Mouse (Mus musculus) hematopoietic stem cell, adult 5-6 weeks (primary cell): Measurements from ENCODE around the gene Hbb-bh2. TPM values are rescaled to one million over a fixed set of nuclear protein-coding genes. Genes with fewer than 3 reads are reported as not detected.

Source experiments
- total RNA-seq: library from RNA; stranded (forward); fragments of 172-1452, 232-1000 nt; gene quantifications from 2 replicates; pipeline ENCODE4 v1.2.3, GENCODE M21; 2017

Gene Hbb-bh2
- total RNA-seq, 1 experiment from 2014 or later, result not detected

Other genes starting within 250 kb of the Hbb-bh2 start
- not detected in 2 replicates for gene Olfr619, start 239.9 kb downstream of the Hbb-bh2 start, total RNA-seq
- gene Olfr620, start 228.0 kb downstream of the Hbb-bh2 start, total RNA-seq, result not detected in 2 replicates
- not detected in 2 replicates for gene Olfr622, start 197.8 kb downstream of the Hbb-bh2 start, total RNA-seq
- not detected in 2 replicates for gene Olfr623, start 176.8 kb downstream of the Hbb-bh2 start, total RNA-seq
- not detected in 2 replicates for gene Olfr624, start 169.3 kb downstream of the Hbb-bh2 start, total RNA-seq
- gene Olfr625-ps1, start 157.8 kb downstream of the Hbb-bh2 start, total RNA-seq, result not detected in 2 replicates
- not detected in 2 replicates for gene Olfr243, start 125.8 kb downstream of the Hbb-bh2 start, total RNA-seq
- gene Olfr628, start 110.1 kb downstream of the Hbb-bh2 start, total RNA-seq, result not detected in 2 replicates
- not detected in 2 replicates for gene Olfr629, start 95.6 kb downstream of the Hbb-bh2 start, total RNA-seq
- not detected in 2 replicates for gene Olfr630, start 83.2 kb downstream of the Hbb-bh2 start, total RNA-seq
- not detected in 2 replicates for gene Olfr69, start 68.9 kb downstream of the Hbb-bh2 start, total RNA-seq
- 0.88 TPM in 1 of 2 replicates, not detected in the other for gene Olfr68, start 60.8 kb downstream of the Hbb-bh2 start, total RNA-seq
- not detected in 2 replicates for gene Olfr67, start 48.7 kb downstream of the Hbb-bh2 start, total RNA-seq
- gene Hbb-bt, start 26.5 kb downstream of the Hbb-bh2 start, total RNA-seq, result 14.9 and 19.7 TPM in 2 replicates
- gene Hbb-bs, start 12.4 kb downstream of the Hbb-bh2 start, total RNA-seq, result 47.4 and 80.7 TPM in 2 replicates
- not detected in 2 replicates for gene Hbb-bh1, start 2.6 kb upstream of the Hbb-bh2 start, total RNA-seq
- not detected in 2 replicates for gene Hbb-y, start 12.7 kb upstream of the Hbb-bh2 start, total RNA-seq
- gene Olfr66, start 45.7 kb upstream of the Hbb-bh2 start, total RNA-seq, result not detected in 2 replicates
- not detected in 2 replicates for gene Olfr64, start 54.0 kb upstream of the Hbb-bh2 start, total RNA-seq
- not detected in 2 replicates for gene Olfr65, start 63.0 kb upstream of the Hbb-bh2 start, total RNA-seq
- not detected in 2 replicates for gene Olfr631, start 88.3 kb upstream of the Hbb-bh2 start, total RNA-seq
- 1.6 TPM in 1 of 2 replicates, not detected in the other for gene Olfr632, start 93.8 kb upstream of the Hbb-bh2 start, total RNA-seq
- gene Olfr633, start 103.9 kb upstream of the Hbb-bh2 start, total RNA-seq, result not detected in 2 replicates
- gene Olfr635, start 130.6 kb upstream of the Hbb-bh2 start, total RNA-seq, result not detected in 2 replicates
- not detected in 2 replicates for gene Olfr638, start 158.2 kb upstream of the Hbb-bh2 start, total RNA-seq
- 0.13 TPM in 1 of 2 replicates, not detected in the other for gene Olfr639, start 176.8 kb upstream of the Hbb-bh2 start, total RNA-seq
- not detected in 2 replicates for gene Olfr640, start 185.1 kb upstream of the Hbb-bh2 start, total RNA-seq
- gene Olfr641, start 194.9 kb upstream of the Hbb-bh2 start, total RNA-seq, result not detected in 2 replicates
- 0.56 TPM in 1 of 2 replicates, not detected in the other for gene Olfr642, start 212.1 kb upstream of the Hbb-bh2 start, total RNA-seq
- gene 4930516K23Rik, start 220.9 kb upstream of the Hbb-bh2 start, total RNA-seq, result not detected in 2 replicates
- gene Olfr644, start 231.3 kb upstream of the Hbb-bh2 start, total RNA-seq, result 0.10 and 0.38 TPM in 2 replicates
- not detected in 2 replicates for gene Olfr645, start 244.9 kb upstream of the Hbb-bh2 start, total RNA-seq